Mouse (Mus musculus) CD4-positive helper T cell, adult 2 months (primary cell): ENCODE measurements at regions not wholly inside any gene's neighbourhood (a gene's known extent, or its start where the extent isn't known, plus 50 kb on each side); places are given as distances from the start of the nearest gene placed in this dataset.
A peak's percentile ranks its signal among the peaks of the same experiment; 100 is the strongest.
"Not testable (repeated sequence)": the region's sequence is repeated elsewhere in the genome, so short reads cannot be mapped to it uniquely, and the experiment has no call there.

Experiments used
- DNase-seq: peaks from one replicate; pipeline ENCODE4 v3.0.0-alpha.2; 2012; ENCODE audit warnings: low read depth, missing footprints, low spot score

DNA sequence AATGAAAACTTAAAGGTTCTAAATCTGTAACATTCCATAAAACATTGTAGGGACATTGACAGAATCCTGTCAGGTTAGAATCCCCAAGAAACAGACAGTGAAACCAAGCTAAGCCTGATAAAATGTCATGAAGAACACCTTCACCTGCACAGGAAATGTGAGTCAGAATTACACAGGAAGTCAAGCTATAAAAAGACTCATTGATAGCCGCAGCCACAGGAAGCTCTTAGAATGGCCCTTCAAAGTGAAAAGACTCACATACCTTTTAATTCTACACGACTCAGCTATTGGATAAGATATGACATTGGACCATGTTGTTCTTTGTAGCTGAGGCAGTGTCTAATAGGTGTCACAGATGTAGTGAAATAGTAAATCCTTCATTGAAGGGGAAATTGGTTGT is 55.3 kb downstream of the Spin2c start:
- DNase-seq = peak; percentile 57

DNA sequence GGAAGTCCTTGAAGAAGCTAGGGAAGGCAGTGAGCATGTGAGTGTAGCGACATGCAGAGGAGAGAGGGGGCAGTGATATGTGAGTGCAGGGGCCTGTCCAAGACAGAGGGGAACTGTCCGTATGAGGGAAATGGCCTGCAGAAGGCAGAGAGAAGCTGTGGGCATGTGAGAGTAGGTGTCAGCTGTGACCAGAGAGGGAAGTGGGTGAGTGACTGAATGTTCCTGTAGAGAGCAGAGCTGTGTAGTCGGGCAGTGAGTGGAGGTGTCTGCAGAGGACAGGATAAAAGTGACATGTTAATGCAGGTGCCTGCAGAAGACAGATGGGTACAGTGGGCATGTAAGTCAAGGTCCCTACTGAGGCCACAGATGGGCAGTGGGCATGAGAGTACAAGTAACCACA is 84.4 kb downstream of the Samt1 start:
- DNase-seq = no peak

DNA sequence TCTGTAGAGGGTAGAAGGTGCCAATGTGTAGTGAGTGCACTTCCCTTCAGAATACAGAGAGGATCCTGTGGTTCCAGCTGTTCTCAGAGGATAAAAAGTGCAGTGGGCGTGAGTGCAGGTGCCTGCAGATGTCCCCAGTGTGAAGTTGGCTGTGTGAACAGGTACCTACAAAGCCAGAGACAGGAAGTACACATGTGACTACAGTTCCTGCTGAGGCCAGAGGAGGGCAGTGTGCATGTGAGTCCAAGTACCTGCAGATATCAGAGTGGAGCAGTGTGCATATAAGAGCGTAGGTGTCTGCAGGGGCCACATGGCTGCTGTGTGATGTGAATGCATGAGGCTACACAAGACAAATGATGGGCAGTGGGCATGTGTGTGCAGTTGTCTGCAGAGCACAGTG is 79.9 kb downstream of the Samt1 start:
- DNase-seq = peak; percentile 51

DNA sequence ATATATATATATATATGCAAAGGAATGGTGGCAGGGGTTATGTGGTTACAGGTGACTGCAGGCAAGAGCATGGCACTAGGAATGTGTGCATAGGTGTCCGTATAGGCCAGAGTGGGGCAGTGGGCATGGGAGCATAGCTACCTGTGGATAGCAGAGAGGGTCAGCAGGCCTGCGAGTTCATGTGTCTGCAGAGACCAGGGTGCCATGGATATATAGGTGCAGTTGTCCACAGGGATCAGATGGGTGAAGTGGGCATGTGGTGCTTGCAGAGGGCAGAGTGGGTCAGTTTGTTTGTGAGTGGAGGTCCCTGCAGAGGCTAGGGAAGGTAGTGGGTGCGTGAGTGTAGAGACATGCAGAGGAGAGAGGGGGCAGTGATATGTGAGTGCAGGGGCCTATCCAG is 76.3 kb downstream of the Samt1 start:
- no peak for DNase-seq

DNA sequence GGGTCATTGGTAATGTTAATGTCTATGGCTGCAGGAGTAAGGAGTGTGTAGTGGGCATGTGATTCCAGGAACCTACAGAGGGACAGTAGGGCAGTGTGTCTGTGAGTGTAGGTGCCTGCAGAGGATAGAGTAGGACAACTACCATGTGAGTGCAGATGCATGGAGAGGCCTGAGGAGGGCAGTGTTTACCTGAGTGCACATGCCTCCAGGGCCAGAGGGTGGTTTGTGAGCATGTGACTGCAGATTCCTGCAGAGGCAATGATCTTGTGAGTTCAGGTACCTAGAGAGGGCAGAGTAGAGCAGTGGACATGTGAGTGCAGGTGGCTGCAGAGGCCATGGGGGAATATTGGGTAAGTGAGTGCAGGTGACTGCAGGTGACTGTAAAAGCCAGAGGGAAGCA is 75.1 kb downstream of the Samt1 start:
- no peak for DNase-seq

DNA sequence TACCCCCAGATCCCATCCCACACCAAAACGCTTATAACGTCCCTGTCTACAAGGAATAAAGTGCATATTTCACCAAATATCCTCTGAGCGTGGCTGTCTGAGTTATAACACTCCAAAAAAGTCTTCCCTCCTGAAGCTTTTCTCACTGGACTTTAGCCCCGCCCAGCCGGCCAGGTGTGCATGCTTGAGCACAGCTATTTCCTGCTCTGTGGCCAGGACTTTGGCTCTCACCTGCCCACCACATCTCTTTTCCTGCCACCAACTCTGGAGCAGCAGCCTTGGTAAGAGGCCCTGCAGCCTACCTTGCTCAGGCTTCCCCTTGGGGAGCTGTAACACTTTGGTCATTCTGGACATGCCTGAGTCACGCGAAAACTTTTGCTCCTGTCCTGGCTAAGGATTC is 72.4 kb downstream of the Samt1 start:
- no peak for DNase-seq

DNA sequence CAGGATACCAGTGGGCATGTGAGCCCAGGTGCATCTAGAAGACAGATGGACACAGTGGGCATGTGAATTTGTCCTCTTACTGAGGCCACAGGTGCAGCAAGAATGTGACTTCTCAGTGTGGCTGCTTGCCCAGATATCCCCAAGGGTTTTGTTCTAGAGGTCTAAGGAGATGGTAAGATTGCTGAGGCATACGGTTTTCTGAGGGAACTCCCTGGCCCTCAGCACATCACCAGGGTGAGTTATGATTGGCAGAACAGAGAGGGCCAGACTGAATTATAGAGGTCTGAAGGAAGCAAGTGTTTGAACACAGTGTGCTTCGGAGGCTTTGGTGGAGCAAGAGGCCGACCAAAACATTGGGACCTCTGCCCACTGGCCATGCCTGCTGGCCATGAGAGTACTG is 71.3 kb downstream of the Samt1 start:
- DNase-seq = not testable (repeated sequence)
